Mouse (Mus musculus): ENCODE data around the gene Retreg3.

GRCm38 (mm10) chr11:101164351-101164665, 44.6 kb upstream of the Retreg3 start:
- TF ChIP-seq CTCF (IDR thresholded peaks at IDR 0.05; ENCODE audit: low read depth) (no peak), EP300 (IDR thresholded peaks at IDR 0.05; ENCODE audit: low read depth) (no peak)

Measured in liver, embryonic 14.5 days (tissue).